ENCODE assay signal across 18 mouse cellular contexts in the genomic region with DNA sequence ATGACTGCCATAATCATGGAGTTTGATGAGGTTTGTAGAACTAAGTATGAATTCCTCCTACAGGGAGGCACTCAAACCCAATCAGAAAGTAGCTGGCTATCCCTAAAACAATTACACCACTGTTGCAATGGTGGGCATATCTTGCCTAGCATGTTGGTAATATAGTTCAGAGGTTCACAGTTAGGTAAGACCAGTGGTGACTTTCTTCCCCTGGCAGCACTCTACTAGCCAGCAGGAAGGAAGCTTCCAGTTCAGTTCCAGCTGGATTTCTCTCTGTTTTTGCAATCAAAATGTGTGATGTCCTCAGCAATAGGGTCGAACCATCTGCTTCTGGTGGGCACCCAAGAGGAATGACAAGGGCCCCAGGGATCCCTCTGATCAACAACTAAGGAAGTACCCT.
"Had no signal": no experiment of that assay in that cellular context is flagged by ENCODE, and none has a peak within 500 bp of the region (broad histone marks: within the 10 kb centered on the region; RNA-seq: fewer than 3 reads in every experiment).

No protein-coding gene starts in this region.

- H3K27ac ChIP-seq: midbrain, embryonic 13.5 days; neural tube, embryonic 15.5 days had no signal

- H3K9me3 ChIP-seq: megakaryocyte, embryonic 14.5 days; midbrain, embryonic 13.5 days; neural tube, embryonic 13.5 days; neural tube, embryonic 15.5 days had no signal

- H3K36me3 ChIP-seq: midbrain, embryonic 13.5 days; neural tube, embryonic 13.5 days; neural tube, embryonic 15.5 days had no signal

- H3K4me2 ChIP-seq: lung, embryonic 14.5 days; midbrain, embryonic 11.5 days; midbrain, embryonic 13.5 days; neural tube, embryonic 13.5 days; neural tube, embryonic 15.5 days had no signal

- ATAC-seq: midbrain, embryonic 13.5 days; midbrain, embryonic 16.5 days had no signal

- DNase-seq: lung, adult 18-20 months; lung, embryonic 14.5 days; lung, postnatal 10 days; lung, postnatal 4 days; retina, postnatal 1 day; right cerebral cortex, adult 18-20 months; right cerebral cortex, postnatal 4 days; spleen, adult 18-20 months; thymus, adult 18-20 months; thymus, postnatal 14 days; thymus, postnatal 36 days had no signal

- H3K9ac ChIP-seq: lung, embryonic 14.5 days; midbrain, embryonic 13.5 days; neural tube, embryonic 13.5 days; neural tube, embryonic 15.5 days had no signal

- H3K27me3 ChIP-seq: midbrain, embryonic 13.5 days; neural tube, embryonic 13.5 days; neural tube, embryonic 15.5 days had no signal

- H3K4me3 ChIP-seq: megakaryocyte, embryonic 14.5 days; midbrain, embryonic 13.5 days; myocyte; neural tube, embryonic 13.5 days; neural tube, embryonic 15.5 days had no signal
